Mouse (Mus musculus) cortical plate, adult 2 months (tissue): ENCODE data around the gene C1qtnf2.

ENCODE experiments used
- CTCF ChIP-seq: fragments of 200-500 bp; IDR thresholded peaks from 2 replicates; pipeline ENCODE4 v1.5.1; 2011; ENCODE audit warnings: mild to moderate bottlenecking, control low read depth, low read length; ENCODE audit not compliant: insufficient read depth; ENCODE audit errors: extremely low read depth
- POLR2A ChIP-seq: fragments of 200-500 bp; IDR thresholded peaks from 2 replicates; pipeline ENCODE4 v1.6.1; 2011; ENCODE audit warnings: mild to moderate bottlenecking, low read length, control low read depth; ENCODE audit not compliant: insufficient read depth; ENCODE audit errors: extremely low read depth

GRCm38 (mm10) chr11:43483122-43483792 lies 9.2 kb downstream of the C1qtnf2 start:
- no peak for TF ChIP-seq POLR2A
- TF ChIP-seq CTCF: no peak
